Mouse (Mus musculus) brain, embryonic 14.5 days (tissue): ENCODE measurements at regions not wholly inside any gene's neighbourhood (a gene's known extent, or its start where the extent isn't known, plus 50 kb on each side); places are given as distances from the start of the nearest gene placed in this dataset.

Experiments used
- CTCF ChIP-seq: fragments of 200-500 bp; IDR thresholded peaks from 2 replicates; pipeline ENCODE4 v1.5.1; 2012; ENCODE audit warnings: inconsistent platforms, mild to moderate bottlenecking, moderate library complexity, borderline replicate concordance; ENCODE audit not compliant: insufficient read depth, insufficient read length; ENCODE audit errors: extremely low read depth
- POLR2A ChIP-seq: fragments of 200-500 bp; IDR thresholded peaks from 2 replicates; pipeline ENCODE4 v1.6.1; 2012; ENCODE audit warnings: mild to moderate bottlenecking, inconsistent platforms, borderline replicate concordance; ENCODE audit not compliant: poor library complexity, insufficient read depth, insufficient read length, severe bottlenecking; ENCODE audit errors: extremely low read depth

- TF ChIP-seq POLR2A = no peak
- TF ChIP-seq CTCF = no peak
Measured at GRCm38 (mm10) chr17:85902575-85902974, 214.5 kb upstream of the Six2 start.
